ENCODE assay signal across 8 mouse cellular contexts in the genomic region with DNA sequence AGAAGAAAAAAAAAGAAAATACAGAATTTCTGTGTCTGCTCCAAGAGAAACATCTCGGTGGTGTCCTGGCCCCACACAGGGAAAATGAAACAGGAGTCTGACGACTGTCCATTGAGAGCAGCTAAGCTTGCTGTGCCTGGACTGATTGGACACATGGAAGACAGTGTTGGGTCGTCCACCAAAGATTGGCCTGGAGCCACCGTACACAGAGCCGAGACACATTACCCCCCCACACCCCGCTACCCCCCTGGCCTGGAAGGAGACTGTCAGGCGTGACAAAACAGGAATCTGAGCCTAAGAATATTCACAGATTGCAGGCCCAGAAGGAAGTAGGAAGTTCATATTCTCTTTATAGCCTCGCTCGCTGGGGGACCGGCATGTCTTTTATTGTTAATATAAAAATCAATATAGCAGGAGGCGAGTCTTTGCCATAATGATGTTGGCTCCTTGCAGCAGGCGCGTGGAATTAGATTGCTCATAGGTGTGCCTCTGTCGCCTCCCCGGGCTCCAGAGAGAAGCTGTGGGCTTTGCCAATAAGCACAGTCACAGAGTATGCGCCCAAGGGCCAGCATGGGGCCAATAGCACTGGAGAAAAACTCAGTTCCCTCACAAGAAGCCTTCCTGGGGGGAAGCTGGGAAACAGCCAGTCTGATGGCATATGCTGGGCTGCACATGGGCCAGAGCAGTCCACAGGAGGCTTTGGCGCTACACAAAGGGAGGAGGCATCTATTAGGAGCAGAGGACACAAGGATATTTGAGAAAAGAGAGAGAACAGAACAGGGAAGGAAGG. TPM values are rescaled to one million over a fixed set of nuclear protein-coding genes. Genes with fewer than 3 reads are reported as not detected.
DNase-seq lines count a peak whose midpoint lies in the region; ATAC-seq lines count a peak whose summit lies in the region.
"Had no signal": no experiment of that assay in that cellular context is flagged by ENCODE, and none has a peak within 500 bp of the region (broad histone marks: within the 10 kb centered on the region; RNA-seq: fewer than 3 reads in every experiment).

No protein-coding gene starts in this region.

- peak overlapping the region; percentile 41; the same call in 1 of the 2 replicates for H3K9ac ChIP-seq in lung, embryonic 16.5 days (ENCODE audit: low read length)
- H3K9ac ChIP-seq in embryonic facial prominence, embryonic 15.5 days: no peak overlapping the region

- H3K27me3 ChIP-seq in lung, embryonic 16.5 days (ENCODE audit: control insufficient read depth, insufficient read depth, low read depth, low read length): no peaks in the 10 kb centered on the region
- H3K27me3 ChIP-seq in embryonic facial prominence, embryonic 15.5 days: no peaks in the 10 kb centered on the region
- H3K27me3 ChIP-seq: megakaryocyte, embryonic 14.5 days had no signal

- H3K27ac ChIP-seq in lung, embryonic 16.5 days (ENCODE audit: low read length): peak overlapping the region; percentile 79
- peak overlapping the region; percentile 68 for H3K27ac ChIP-seq in embryonic facial prominence, embryonic 15.5 days (replicated peaks)

- H3K4me1 ChIP-seq in lung, embryonic 16.5 days (replicated peaks; ENCODE audit: control insufficient read depth, insufficient read depth, low read length): peaks cover 13% of the 10 kb centered on the region
- H3K4me1 ChIP-seq in embryonic facial prominence, embryonic 15.5 days: peaks cover 23% of the 10 kb centered on the region
- H3K4me1 ChIP-seq: megakaryocyte, embryonic 14.5 days had no signal

- 50% methylated on average over 17 of the region's 17 CpGs for WGBS in lung, embryonic 16.5 days
- WGBS in embryonic facial prominence, embryonic 15.5 days: 36% methylated on average over 17 of the region's 17 CpGs

- H3K4me2 ChIP-seq in lung, embryonic 16.5 days (ENCODE audit: low read depth, low read length): peak overlapping the region; percentile 18; the same call in 1 of the 2 replicates
- H3K4me2 ChIP-seq in embryonic facial prominence, embryonic 15.5 days (replicated peaks): peak overlapping the region; percentile 28

- DNase-seq in lung, postnatal 25 days (ENCODE audit: low spot score): no peak
- peak; percentile 46 to 60 for DNase-seq in kidney, postnatal 4 days
- peak; percentile 17 for DNase-seq in skeletal muscle tissue, adult 2 months (ENCODE audit: low read depth, low spot score)
- no peak for DNase-seq in urinary bladder, postnatal 25 days (ENCODE audit: low spot score)
- no peak for DNase-seq in frontal cortex, postnatal 36 days (ENCODE audit: low spot score in 2 of 2)

- H3K36me3 ChIP-seq in lung, embryonic 16.5 days (ENCODE audit: control insufficient read depth, insufficient read depth, low read length): 0 out of 2 replicates have a peak, but pooled peaks cover 2% of the 10 kb centered on the region
- no peaks in the 10 kb centered on the region for H3K36me3 ChIP-seq in embryonic facial prominence, embryonic 15.5 days

- H3K4me3 ChIP-seq in lung, embryonic 16.5 days (ENCODE audit: low read length): no peak overlapping the region
- H3K4me3 ChIP-seq in embryonic facial prominence, embryonic 15.5 days (replicated peaks): no peak overlapping the region

- peaks cover 6% of the 10 kb centered on the region for H3K9me3 ChIP-seq in lung, embryonic 16.5 days (ENCODE audit: control insufficient read depth, low read length)
- peaks cover 4% of the 10 kb centered on the region; the same call in 1 of the 2 replicates for H3K9me3 ChIP-seq in embryonic facial prominence, embryonic 15.5 days (replicated peaks)

- ATAC-seq in lung, embryonic 16.5 days (ENCODE audit: low read depth): peak; percentile 89
- ATAC-seq in embryonic facial prominence, embryonic 15.5 days (ENCODE audit: insufficient number of reproducible peaks, low FRiP score, low TSS enrichment, low read depth): peak; percentile 72; the same call in 1 of the 2 replicates

RNA-seq across cellular contexts. Expression of a gene that starts 49.0 kb away (rescaled TPM):
- 13.1 and 14.2 TPM in 2 replicates for polyA plus RNA-seq in lung, embryonic 16.5 days (2015; fragmentation: Nextera tagmentation; extraction: Ambion mirVana)
- 28.5 and 33.0 TPM in 2 replicates for polyA plus RNA-seq in embryonic facial prominence, embryonic 15.5 days (2015; fragmentation: Nextera tagmentation; extraction: Ambion mirVana)

Comparison
In these comparisons a context has a peak if more than half of its experiments do, and no peak if none do; other contexts are left out.
1. DNase-seq: peak in kidney, postnatal 4 days (2 of 2) and skeletal muscle tissue, adult 2 months (single experiment); none in lung, postnatal 25 days (single experiment), urinary bladder, postnatal 25 days (single experiment) and frontal cortex, postnatal 36 days (0 of 2).